Mouse (Mus musculus): Measurements from ENCODE around the gene Dnajc28. TPM values are rescaled to one million over a fixed set of nuclear protein-coding genes. Genes with fewer than 3 reads are reported as not detected.

Gene Dnajc28
- polyA plus RNA-seq, 1 experiment from 2014 or later, result 2.1 TPM

DNA sequence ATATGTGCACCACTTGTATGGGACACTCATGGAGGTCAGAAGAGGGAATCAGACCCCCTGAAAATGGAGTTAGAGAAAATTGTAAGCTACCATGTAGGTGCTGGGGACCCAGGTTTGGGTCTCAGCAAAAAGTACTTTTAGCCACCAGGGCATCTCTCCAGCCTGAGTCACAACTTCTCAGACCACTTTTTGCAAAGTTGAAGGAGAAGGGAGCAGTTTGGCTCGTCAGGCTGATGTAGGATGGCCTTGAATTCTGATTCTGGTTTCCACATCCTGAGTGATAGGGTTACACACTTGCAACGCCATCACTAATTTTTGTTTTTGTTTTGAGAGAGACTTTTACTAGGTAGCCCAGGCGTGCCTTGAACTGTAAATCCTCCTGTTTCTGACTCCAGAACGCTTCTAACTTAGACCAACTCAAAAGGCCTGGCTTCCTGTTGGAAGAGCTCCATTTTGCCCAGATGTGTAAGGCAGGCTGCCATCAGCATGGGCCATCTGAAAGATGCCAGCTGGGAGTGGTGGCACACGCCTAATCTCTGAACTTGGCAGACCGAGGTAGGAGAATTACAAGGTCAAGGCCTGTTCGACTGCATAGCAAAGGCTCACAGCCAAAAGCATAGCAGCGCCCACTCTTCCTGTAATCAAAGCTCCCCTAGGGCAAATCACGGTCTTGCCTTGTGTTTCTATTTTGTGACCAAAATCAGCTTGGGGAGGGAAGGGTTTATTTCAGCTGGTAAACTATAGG is 9.2 kb downstream of the Dnajc28 start:
- Histone ChIP-seq H3K4me1 (replicated peaks) (no peaks in the 10 kb centered on the region), H3K27me3 (no peaks in the 10 kb centered on the region), H3K27ac (replicated peaks) (no peak overlapping the region), H3K4me3 (replicated peaks) (no peak overlapping the region), H3K36me3 (replicated peaks) (no peaks in the 10 kb centered on the region), H3K4me2 (no peak overlapping the region), H3K9ac (no peak overlapping the region), H3K9me3 (replicated peaks) (no peaks in the 10 kb centered on the region)
- ATAC-seq (ENCODE audit: insufficient read depth), result no peak
- WGBS (ENCODE audit: insufficient replicate concordance), result 62% methylated on average over 9 of the region's 9 CpGs

- 0 out of 2 replicates have a peak, but pooled peaks have one; percentile 18 for ATAC-seq (ENCODE audit: insufficient read depth)
- no peak overlapping the region for H3K4me3 ChIP-seq (replicated peaks)
- WGBS (ENCODE audit: insufficient replicate concordance), result 45% methylated on average over 8 of the region's 8 CpGs
Observed at GRCm38 (mm10) chr16:91606958-91607357, 11.9 kb downstream of the Dnajc28 start.

GRCm38 (mm10) chr16:91605156-91605555 is 13.7 kb downstream of the Dnajc28 start:
- Histone ChIP-seq H3K27me3 (peaks cover 18% of the 10 kb centered on the region), H3K9me3 (replicated peaks) (no peaks in the 10 kb centered on the region), H3K4me1 (replicated peaks) (peaks cover 11% of the 10 kb centered on the region; the same call in 1 of the 2 replicates), H3K4me2 (no peak overlapping the region), H3K36me3 (replicated peaks) (no peaks in the 10 kb centered on the region), H3K27ac (replicated peaks) (no peak overlapping the region), H3K9ac (no peak overlapping the region), H3K4me3 (replicated peaks) (no peak overlapping the region)
- ATAC-seq (ENCODE audit: insufficient read depth), result no peak
- 72% methylated on average over 6 of the region's 6 CpGs for WGBS (ENCODE audit: insufficient replicate concordance)

More at GRCm38 (mm10) chr16:91606958-91607357, 11.9 kb downstream of the Dnajc28 start:
- Histone ChIP-seq H3K9me3 (replicated peaks) (no peaks in the 10 kb centered on the region), H3K27ac (replicated peaks) (no peak overlapping the region), H3K36me3 (replicated peaks) (no peaks in the 10 kb centered on the region), H3K4me2 (no peak overlapping the region), H3K9ac (no peak overlapping the region), H3K4me1 (replicated peaks) (0 out of 2 replicates have a peak, but pooled peaks cover 3% of the 10 kb centered on the region), H3K27me3 (peaks cover 3% of the 10 kb centered on the region; the same call in 1 of the 2 replicates)

DNA sequence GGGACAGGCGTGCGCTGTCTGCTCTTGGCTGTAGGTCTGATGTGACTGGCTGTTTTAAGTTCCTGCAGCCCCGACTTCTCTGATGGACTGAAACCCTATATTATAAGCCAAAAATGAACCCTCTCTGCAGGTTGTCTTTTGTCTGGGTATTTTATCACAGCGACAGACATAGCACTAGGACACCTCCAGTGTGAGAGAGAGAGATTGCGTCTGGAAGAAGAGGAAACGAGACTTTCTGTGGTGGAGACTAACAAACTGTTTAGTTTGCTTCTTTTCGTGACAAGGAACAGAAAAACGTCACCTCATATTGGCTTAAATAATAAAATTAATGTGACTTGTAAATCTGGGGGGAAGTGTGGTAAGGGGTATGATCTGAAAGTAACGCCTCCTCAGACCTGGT is 17.1 kb downstream of the Dnajc28 start:
- no peak overlapping the region for H3K27ac ChIP-seq (replicated peaks)
- H3K27me3 ChIP-seq, result peaks cover 44% of the 10 kb centered on the region
- no peak overlapping the region for H3K4me3 ChIP-seq (replicated peaks)
- no peak overlapping the region for H3K9ac ChIP-seq
- no peaks in the 10 kb centered on the region for H3K36me3 ChIP-seq (replicated peaks)
- WGBS (ENCODE audit: insufficient replicate concordance), result 49% methylated on average over 9 of the region's 9 CpGs
- H3K4me1 ChIP-seq (replicated peaks), result peaks cover 23% of the 10 kb centered on the region
- H3K4me2 ChIP-seq, result no peak overlapping the region
- no peak for ATAC-seq (ENCODE audit: insufficient read depth)
- no peaks in the 10 kb centered on the region for H3K9me3 ChIP-seq (replicated peaks)

GRCm38 (mm10) chr16:91601081-91601480 is 17.7 kb downstream of the Dnajc28 start:
- ATAC-seq (ENCODE audit: insufficient read depth), result no peak
- Histone ChIP-seq H3K4me1 (replicated peaks) (peaks cover 29% of the 10 kb centered on the region), H3K4me2 (no peak overlapping the region), H3K9me3 (replicated peaks) (no peaks in the 10 kb centered on the region), H3K9ac (no peak overlapping the region), H3K27ac (replicated peaks) (no peak overlapping the region), H3K27me3 (peaks cover 46% of the 10 kb centered on the region), H3K36me3 (replicated peaks) (no peaks in the 10 kb centered on the region), H3K4me3 (replicated peaks) (no peak overlapping the region)
- WGBS (ENCODE audit: insufficient replicate concordance), result 52% methylated on average over 4 of the region's 4 CpGs

- H3K36me3 ChIP-seq (replicated peaks), result no peaks in the 10 kb centered on the region
- H3K9ac ChIP-seq, result no peak overlapping the region
- no peak overlapping the region for H3K4me3 ChIP-seq (replicated peaks)
- no peaks in the 10 kb centered on the region for H3K9me3 ChIP-seq (replicated peaks)
- no peak overlapping the region for H3K4me2 ChIP-seq
- no peak overlapping the region for H3K27ac ChIP-seq (replicated peaks)
- peaks cover 53% of the 10 kb centered on the region for H3K27me3 ChIP-seq
- no peak for ATAC-seq (ENCODE audit: insufficient read depth)
- peaks cover 35% of the 10 kb centered on the region for H3K4me1 ChIP-seq (replicated peaks)
Observed at GRCm38 (mm10) chr16:91599242-91599641, 19.6 kb downstream of the Dnajc28 start.

- no peaks in the 10 kb centered on the region for H3K36me3 ChIP-seq (replicated peaks)
- 2% methylated on average over 34 of the region's 34 CpGs for WGBS (ENCODE audit: insufficient replicate concordance)
- ATAC-seq (ENCODE audit: insufficient read depth), result peak; percentile 96
- H3K4me1 ChIP-seq (replicated peaks), result peaks cover 40% of the 10 kb centered on the region
- no peaks in the 10 kb centered on the region for H3K9me3 ChIP-seq (replicated peaks)
- H3K4me3 ChIP-seq (replicated peaks), result peak within 1 kb of the TSS; percentile 79
- peak within 1 kb of the TSS; percentile 70 for H3K9ac ChIP-seq
- peak within 1 kb of the TSS; percentile 61; the same call in 1 of the 2 replicates for H3K27ac ChIP-seq (replicated peaks)
- H3K4me2 ChIP-seq, result peak within 1 kb of the TSS; percentile 100
- H3K27me3 ChIP-seq, result peaks cover 53% of the 10 kb centered on the region
Observed at GRCm38 (mm10) chr16:91597672-91598010, 21.2 kb downstream of the Dnajc28 start, which contains the start of gene Tmem50b. TSS of gene Tmem50b (minus strand) at chr16:91597800.

- Histone ChIP-seq H3K4me2 (peak overlapping the region; percentile 100), H3K27ac (replicated peaks) (peak overlapping the region; percentile 61; the same call in 1 of the 2 replicates), H3K36me3 (replicated peaks) (no peaks in the 10 kb centered on the region; the same call in 1 of the 2 replicates), H3K9ac (peak overlapping the region; percentile 70), H3K9me3 (replicated peaks) (no peaks in the 10 kb centered on the region), H3K4me1 (replicated peaks) (peaks cover 43% of the 10 kb centered on the region), H3K4me3 (replicated peaks) (peak overlapping the region; percentile 79), H3K27me3 (peaks cover 50% of the 10 kb centered on the region)
- peak; percentile 68 for ATAC-seq (ENCODE audit: insufficient read depth)
- under 1% methylated on average over 75 of the region's 75 CpGs for WGBS (ENCODE audit: insufficient replicate concordance)
Observed at GRCm38 (mm10) chr16:91596779-91597671, 21.8 kb downstream of the Dnajc28 start.

DNA sequence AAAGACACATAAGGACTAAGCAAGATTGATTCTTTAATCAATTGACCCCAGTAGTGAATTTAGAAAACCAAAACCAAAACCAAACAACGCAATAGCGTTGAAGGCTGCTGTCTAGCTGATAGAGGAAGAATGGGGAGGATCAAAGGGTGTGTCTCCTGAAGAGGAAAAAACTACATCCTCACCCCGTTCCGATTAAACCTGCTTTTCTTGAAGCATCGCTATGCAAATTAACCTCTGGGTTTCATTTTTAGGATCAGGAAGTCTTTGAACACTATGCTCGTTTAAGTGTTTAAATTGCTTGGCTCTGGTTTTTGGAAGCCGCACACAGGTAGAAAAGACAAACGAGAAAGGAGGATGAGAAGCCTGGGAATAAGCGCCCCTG is 22.4 kb downstream of the Dnajc28 start:
- Histone ChIP-seq H3K27me3 (peaks cover 44% of the 10 kb centered on the region), H3K9ac (peak overlapping the region; percentile 70; the same call in 1 of the 2 replicates), H3K4me3 (replicated peaks) (peak overlapping the region; percentile 79), H3K4me2 (peak overlapping the region; percentile 100), H3K4me1 (replicated peaks) (peaks cover 40% of the 10 kb centered on the region), H3K27ac (replicated peaks) (no peak overlapping the region), H3K36me3 (replicated peaks) (no peaks in the 10 kb centered on the region; the same call in 1 of the 2 replicates), H3K9me3 (replicated peaks) (no peaks in the 10 kb centered on the region)
- no peak for ATAC-seq (ENCODE audit: insufficient read depth)
- 9% methylated on average over 9 of the region's 9 CpGs for WGBS (ENCODE audit: insufficient replicate concordance)

DNA sequence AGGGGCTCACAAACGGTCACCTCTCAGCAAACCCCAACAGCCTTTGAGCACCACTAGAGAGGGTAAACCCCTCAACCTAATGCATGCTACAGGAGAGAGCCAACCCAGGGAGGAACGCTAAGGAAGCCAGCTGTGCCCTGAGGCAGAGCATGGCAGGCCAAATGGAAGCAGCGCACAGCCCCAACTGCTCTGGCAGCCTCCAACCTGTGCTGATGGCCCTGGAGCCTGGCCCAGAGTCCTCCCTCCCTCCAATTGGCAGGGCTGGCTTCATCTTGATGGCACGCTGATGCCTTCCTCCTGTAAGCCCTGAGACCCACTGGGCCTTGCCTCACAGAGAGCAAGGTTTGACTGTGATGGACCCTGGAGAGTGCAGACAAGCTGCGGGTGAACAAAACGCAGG is 23.8 kb downstream of the Dnajc28 start:
- ATAC-seq (ENCODE audit: insufficient read depth), result no peak
- no peak overlapping the region for H3K9ac ChIP-seq
- H3K27me3 ChIP-seq, result peaks cover 35% of the 10 kb centered on the region
- no peak overlapping the region for H3K4me3 ChIP-seq (replicated peaks)
- no peak overlapping the region for H3K4me2 ChIP-seq
- H3K36me3 ChIP-seq (replicated peaks), result no peaks in the 10 kb centered on the region; the same call in 1 of the 2 replicates
- peaks cover 34% of the 10 kb centered on the region for H3K4me1 ChIP-seq (replicated peaks)
- 82% methylated on average over 6 of the region's 6 CpGs for WGBS (ENCODE audit: insufficient replicate concordance)
- no peaks in the 10 kb centered on the region for H3K9me3 ChIP-seq (replicated peaks)
- H3K27ac ChIP-seq (replicated peaks), result no peak overlapping the region

- H3K4me3 ChIP-seq (replicated peaks), result no peak overlapping the region
- H3K9me3 ChIP-seq (replicated peaks), result no peaks in the 10 kb centered on the region
- peaks cover 34% of the 10 kb centered on the region for H3K4me1 ChIP-seq (replicated peaks)
- H3K9ac ChIP-seq, result no peak overlapping the region
- H3K27me3 ChIP-seq, result peaks cover 20% of the 10 kb centered on the region
- H3K27ac ChIP-seq (replicated peaks), result no peak overlapping the region
- no peak for ATAC-seq (ENCODE audit: insufficient read depth)
- H3K36me3 ChIP-seq (replicated peaks), result no peaks in the 10 kb centered on the region; the same call in 1 of the 2 replicates
- 43% methylated on average over 3 of the region's 3 CpGs for WGBS (ENCODE audit: insufficient replicate concordance)
- no peak overlapping the region for H3K4me2 ChIP-seq
Observed at GRCm38 (mm10) chr16:91593262-91593661, 25.6 kb downstream of the Dnajc28 start.

All from liver, embryonic 15.5 days (tissue).